Mouse (Mus musculus) testis, adult 2 months (tissue): ENCODE data around the gene Bcor. TPM values are rescaled to one million over a fixed set of nuclear protein-coding genes. Genes with fewer than 3 reads are reported as not detected.

Source experiments
- H3K27ac ChIP-seq: fragments of 200-500 bp; 2 replicates; pipeline ENCODE4 v1.5.1; 2012; ENCODE audit warnings: low read depth, low read length; ENCODE audit not compliant: control insufficient read depth, insufficient read depth
- H3K27me3 ChIP-seq: fragments of 200-500 bp; 2 replicates; pipeline ENCODE4 v1.6.1; 2012; ENCODE audit warnings: mild to moderate bottlenecking, low read length, moderate library complexity; ENCODE audit not compliant: control insufficient read depth, insufficient read depth
- H3K36me3 ChIP-seq: fragments of 200-500 bp; 2 replicates; pipeline ENCODE4 v1.6.1; 2012; ENCODE audit warnings: mild to moderate bottlenecking, low read length; ENCODE audit not compliant: control insufficient read depth, insufficient read depth
- H3K4me1 ChIP-seq: fragments of 200-500 bp; 2 replicates; pipeline ENCODE4 v1.6.1; 2012; ENCODE audit warnings: low read length; ENCODE audit not compliant: control insufficient read depth, insufficient read depth
- H3K4me3 ChIP-seq: fragments of 200-500 bp; 2 replicates; pipeline ENCODE4 v1.5.1; 2012; ENCODE audit warnings: low read depth, mild to moderate bottlenecking, low read length, moderate library complexity, mixed read lengths; ENCODE audit not compliant: control insufficient read depth
- CTCF ChIP-seq: fragments of 200-500 bp; IDR thresholded peaks from 2 replicates; pipeline ENCODE4 v1.5.1; 2012; ENCODE audit warnings: low read depth, mild to moderate bottlenecking, inconsistent platforms, low read length, moderate library complexity; ENCODE audit not compliant: control insufficient read depth, insufficient read depth, insufficient replicate concordance
- POLR2A ChIP-seq: fragments of 200-500 bp; IDR thresholded peaks from 2 replicates; pipeline ENCODE4 v1.6.1; 2012; ENCODE audit warnings: low read depth, mild to moderate bottlenecking, inconsistent platforms, low read length, moderate library complexity; ENCODE audit not compliant: control insufficient read depth
- polyA plus RNA-seq: library from polyadenylated mRNA; depleted of rRNA; stranded (reverse); fragments of >200 nt; gene quantifications from 2 replicates; pipeline ENCODE4 v1.2.3, GENCODE M21; 2012

Bcor gene
- polyA plus RNA-seq, 1 experiment: 0.72 TPM

GRCm38 (mm10) chrX:12067851-12068510, 92.2 kb downstream of the Bcor start:
- no peaks in the 10 kb centered on the region for H3K27me3 ChIP-seq
- no peaks in the 10 kb centered on the region for H3K36me3 ChIP-seq
- H3K4me1 ChIP-seq: peaks cover 7% of the 10 kb centered on the region
- H3K27ac ChIP-seq: no peak overlapping the region
- no peak overlapping the region for H3K4me3 ChIP-seq
- TF ChIP-seq POLR2A (no peak), CTCF (no peak)

- Histone ChIP-seq H3K27ac (no peak overlapping the region), H3K27me3 (no peaks in the 10 kb centered on the region), H3K36me3 (no peaks in the 10 kb centered on the region), H3K4me3 (no peak overlapping the region), H3K4me1 (peaks cover 7% of the 10 kb centered on the region)
- no peak for TF ChIP-seq CTCF
- TF ChIP-seq POLR2A: no peak
These were observed 93.1 kb downstream of the Bcor start for GRCm38 (mm10) chrX:12067031-12067430.

GRCm38 (mm10) chrX:12065782-12066181, 94.4 kb downstream of the Bcor start:
- no peak overlapping the region for H3K27ac ChIP-seq
- TF ChIP-seq POLR2A (no peak), CTCF (no peak)
- no peaks in the 10 kb centered on the region for H3K36me3 ChIP-seq
- H3K4me1 ChIP-seq: peaks cover 7% of the 10 kb centered on the region
- H3K4me3 ChIP-seq: no peak overlapping the region
- H3K27me3 ChIP-seq: no peaks in the 10 kb centered on the region

- Histone ChIP-seq H3K36me3 (no peaks in the 10 kb centered on the region), H3K4me3 (no peak overlapping the region), H3K27me3 (no peaks in the 10 kb centered on the region), H3K4me1 (peaks cover 4% of the 10 kb centered on the region), H3K27ac (no peak overlapping the region)
- TF ChIP-seq POLR2A (no peak), CTCF (no peak)
These were observed 97.3 kb downstream of the Bcor start for GRCm38 (mm10) chrX:12062932-12063260.

GRCm38 (mm10) chrX:12062121-12062931, 97.8 kb downstream of the Bcor start:
- no peak overlapping the region for H3K4me3 ChIP-seq
- H3K4me1 ChIP-seq: peaks cover 4% of the 10 kb centered on the region
- TF ChIP-seq CTCF (no peak), POLR2A (no peak)
- H3K36me3 ChIP-seq: no peaks in the 10 kb centered on the region
- no peak overlapping the region for H3K27ac ChIP-seq
- no peaks in the 10 kb centered on the region for H3K27me3 ChIP-seq

- Histone ChIP-seq H3K27ac (no peak overlapping the region), H3K36me3 (no peaks in the 10 kb centered on the region), H3K27me3 (no peaks in the 10 kb centered on the region), H3K4me1 (no peaks in the 10 kb centered on the region), H3K4me3 (no peak overlapping the region)
- no peak for TF ChIP-seq CTCF
- no peak for TF ChIP-seq POLR2A
These were observed 99.3 kb downstream of the Bcor start for GRCm38 (mm10) chrX:12060848-12061247.

GRCm38 (mm10) chrX:12057210-12057609, 102.9 kb downstream of the Bcor start:
- H3K27me3 ChIP-seq: no peaks in the 10 kb centered on the region
- TF ChIP-seq CTCF (no peak), POLR2A (no peak)
- no peaks in the 10 kb centered on the region for H3K4me1 ChIP-seq
- H3K36me3 ChIP-seq: no peaks in the 10 kb centered on the region
- no peak overlapping the region for H3K27ac ChIP-seq
- no peak overlapping the region for H3K4me3 ChIP-seq
